24 mouse cellular contexts compared by ENCODE assay signal in the genomic region with DNA sequence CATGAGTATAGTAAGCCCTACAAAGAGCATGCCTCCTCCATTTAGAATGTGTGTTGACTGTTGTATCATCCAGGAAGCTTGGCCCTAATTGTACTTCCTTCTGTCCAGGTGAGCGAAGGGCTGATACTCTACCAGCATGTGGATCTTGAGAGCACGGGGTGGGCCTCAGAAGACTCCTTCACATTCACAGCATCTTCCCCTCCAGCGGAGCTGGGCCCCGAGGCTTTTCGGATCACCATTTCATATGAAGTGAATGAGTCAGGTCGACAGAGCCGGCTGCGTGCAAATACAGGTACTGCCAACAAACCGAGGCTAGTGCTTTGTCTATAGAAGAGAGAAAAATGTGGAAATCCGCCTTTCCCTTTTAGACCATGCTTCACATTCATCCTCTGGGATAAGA.
"Had no signal": no experiment of that assay in that cellular context is flagged by ENCODE, and none has a peak within 500 bp of the region (broad histone marks: within the 10 kb centered on the region; RNA-seq: fewer than 3 reads in every experiment).

No protein-coding gene starts in this region.

- DNase-seq: gastrocnemius, adult 2 months; gastrocnemius, postnatal 10 days; gastrocnemius, postnatal 25 days; heart, adult 2 months; heart, postnatal 10 days; heart, postnatal 4 days; kidney, adult 18-20 months; kidney, adult 8-10 months; kidney, postnatal 10 days; kidney, postnatal 25 days; kidney, postnatal 4 days had no signal

- H3K27ac ChIP-seq: gastrocnemius, adult 2 months; heart, adult 2 months; hindbrain, embryonic 10.5 days; hindbrain, embryonic 12.5 days; hindbrain, embryonic 14.5 days; layer of hippocampus, adult 2 months; left cerebral cortex, adult 2 months; limb, embryonic 13.5 days; limb, embryonic 15.5 days; liver, embryonic 12.5 days; liver, embryonic 14.5 days had no signal

- H3K4me3 ChIP-seq: gastrocnemius, adult 2 months; heart, adult 2 months; heart, embryonic 12.5 days; hindbrain, embryonic 10.5 days; hindbrain, embryonic 12.5 days; layer of hippocampus, adult 2 months; left cerebral cortex, adult 2 months; limb, embryonic 13.5 days; limb, embryonic 15.5 days; liver, embryonic 12.5 days had no signal

- H3K9ac ChIP-seq: heart, embryonic 12.5 days; hindbrain, embryonic 12.5 days; hindbrain, embryonic 14.5 days; limb, embryonic 13.5 days; limb, embryonic 15.5 days; liver, embryonic 12.5 days; liver, embryonic 14.5 days had no signal

- H3K4me2 ChIP-seq: heart, embryonic 12.5 days; hindbrain, embryonic 12.5 days; hindbrain, embryonic 14.5 days; limb, embryonic 13.5 days; limb, embryonic 15.5 days; liver, embryonic 12.5 days had no signal

- H3K4me1 ChIP-seq: hindbrain, embryonic 12.5 days; limb, embryonic 13.5 days; limb, embryonic 15.5 days; liver, embryonic 12.5 days had no signal

- ATAC-seq: hindbrain, embryonic 16.5 days; inflammation-experienced regulatory T-cells, adult 6 months; intestine, postnatal 0 days; liver, embryonic 12.5 days had no signal

- H3K27me3 ChIP-seq: heart, embryonic 12.5 days; hindbrain, embryonic 12.5 days; limb, embryonic 13.5 days; limb, embryonic 15.5 days; liver, embryonic 12.5 days had no signal

- H3K36me3 ChIP-seq: hindbrain, embryonic 10.5 days; hindbrain, embryonic 12.5 days; liver, embryonic 12.5 days had no signal

- H3K9me3 ChIP-seq: hindbrain, embryonic 10.5 days; hindbrain, embryonic 12.5 days; limb, embryonic 13.5 days; limb, embryonic 15.5 days; liver, embryonic 12.5 days had no signal
